Mouse (Mus musculus): ENCODE results near the gene Arl4a.

The Arl4a gene

GRCm38 (mm10) chr12:40037876-40038463 is at the start of gene Arl4a:
Gene Arl4a, minus strand, starts transcription at chr12:40038025.
- DNase-seq: peak; percentile 91

DNA sequence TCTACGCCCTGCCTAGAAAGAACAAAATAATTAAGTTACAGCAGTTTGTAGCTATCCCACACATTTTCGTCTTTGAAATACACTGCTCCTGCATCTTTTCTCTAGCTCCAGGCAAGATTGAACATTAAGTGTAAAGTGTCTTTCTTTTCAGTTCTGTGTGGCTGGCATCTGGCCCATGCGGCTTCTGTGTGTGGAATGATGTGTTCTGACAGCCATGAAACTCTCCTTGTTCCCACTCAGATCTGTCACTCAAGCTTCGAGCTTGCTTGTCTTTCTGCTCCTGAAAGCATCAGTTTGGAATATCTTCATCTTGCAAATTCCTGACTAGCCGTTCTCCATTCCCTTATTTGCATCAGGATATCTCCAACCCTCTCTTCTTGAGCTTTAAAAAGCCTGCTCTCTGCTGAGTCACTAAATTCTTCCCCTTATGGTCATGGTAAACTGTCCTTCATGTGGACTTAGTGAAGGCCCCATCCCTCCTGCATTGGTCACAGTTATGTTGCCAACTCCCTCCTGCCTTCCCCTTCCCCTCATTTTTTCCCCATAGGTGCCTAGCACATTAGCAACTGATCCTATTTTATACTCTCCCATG is 48.0 kb upstream of the Arl4a start:
- DNase-seq: no peak

GRCm38 (mm10) chr12:40082453-40083238 is 44.8 kb upstream of the Arl4a start:
- DNase-seq: no peak

DNA sequence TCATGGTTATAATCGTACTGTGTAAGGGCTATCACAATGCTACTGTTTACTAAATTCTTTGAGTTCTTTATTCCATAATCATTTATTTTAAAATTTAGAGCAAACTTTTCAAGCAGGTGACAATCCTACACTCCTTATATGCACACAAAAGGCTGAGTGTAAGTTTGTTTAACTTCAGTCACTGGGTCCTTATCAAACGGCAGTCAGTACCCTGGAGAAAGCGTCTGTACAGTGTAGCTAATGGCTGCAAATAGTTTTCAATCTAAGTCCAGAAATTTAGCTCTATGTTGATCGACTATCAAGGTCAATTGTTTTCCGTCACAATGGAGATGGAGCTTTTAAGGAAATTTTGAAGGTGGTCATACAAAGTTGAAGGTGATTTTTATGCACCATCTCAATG is 44.2 kb upstream of the Arl4a start:
- DNase-seq: no peak

DNA sequence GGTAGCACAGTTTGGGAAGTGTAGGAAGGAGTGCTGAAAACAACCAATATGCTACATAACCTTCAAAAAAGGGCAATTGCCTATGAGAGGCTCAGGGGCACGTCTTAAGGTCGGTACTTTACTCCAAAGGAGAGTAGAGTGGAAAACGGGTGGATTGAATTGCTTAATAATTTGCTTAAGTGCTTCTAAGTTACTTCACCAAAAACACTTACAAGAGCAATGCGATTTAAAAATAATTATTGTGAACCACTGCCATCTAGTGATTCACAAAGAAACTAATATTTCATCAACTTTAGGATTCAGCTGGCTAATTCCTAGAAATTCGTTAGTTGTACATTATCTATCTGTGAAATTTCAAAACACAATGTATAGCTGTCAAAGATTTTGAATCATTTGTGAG is 35.8 kb upstream of the Arl4a start:
- DNase-seq: no peak

DNA sequence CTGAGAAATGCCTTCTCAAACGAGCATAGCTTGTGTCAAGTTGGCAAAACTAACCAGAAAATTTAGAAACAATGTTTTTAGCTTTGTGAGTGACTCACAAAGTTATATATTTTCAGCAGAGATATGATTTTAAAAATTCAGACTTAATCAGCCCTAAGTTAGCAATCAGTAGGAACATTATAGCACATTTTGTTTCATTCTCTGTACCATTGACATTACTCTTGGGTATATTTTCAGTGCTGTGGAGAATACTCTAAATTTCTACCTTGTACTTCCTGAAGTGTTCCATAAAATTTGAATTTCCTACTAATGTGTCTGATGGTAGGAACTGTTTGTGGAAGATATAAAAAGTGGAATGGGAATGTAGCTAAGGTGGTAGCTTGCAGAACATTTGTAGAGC is 9.2 kb upstream of the Arl4a start:
- no peak for DNase-seq

DNA sequence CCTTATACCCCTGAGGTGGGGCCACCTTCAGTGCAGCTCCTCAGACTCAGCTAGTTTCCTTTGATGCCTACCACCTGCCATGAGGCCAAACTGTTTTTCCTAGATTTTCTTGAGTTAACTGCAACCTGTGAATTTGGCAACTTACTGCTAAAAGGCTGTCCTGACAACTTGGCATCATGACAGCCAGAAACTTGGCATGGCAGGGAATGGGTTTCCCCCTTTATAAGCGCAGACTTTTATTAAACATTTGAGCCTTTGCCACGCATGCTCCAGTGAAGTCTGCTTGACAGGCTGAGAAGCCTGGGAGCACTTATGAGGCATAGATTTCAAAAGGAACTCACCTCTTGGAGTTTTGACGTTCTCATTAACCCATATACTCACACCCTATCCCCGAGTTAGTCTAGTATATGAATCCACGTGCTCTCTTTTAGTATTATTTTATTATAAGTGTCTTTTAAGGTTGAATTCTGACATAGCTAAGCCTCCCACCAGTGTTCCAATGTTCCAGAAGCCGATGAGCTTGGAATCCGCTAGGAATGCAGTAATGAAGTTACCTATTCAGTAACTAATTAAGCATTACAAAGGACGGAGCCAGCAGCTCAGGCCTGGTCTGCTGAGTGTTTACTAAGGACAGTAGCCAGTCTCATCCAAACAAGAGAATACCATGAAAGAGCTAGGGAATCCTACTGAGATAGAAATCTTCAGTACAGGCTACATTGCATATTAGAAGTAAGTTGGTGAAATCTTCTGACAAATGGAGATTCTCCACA is 6.2 kb upstream of the Arl4a start:
- no peak for DNase-seq

DNA sequence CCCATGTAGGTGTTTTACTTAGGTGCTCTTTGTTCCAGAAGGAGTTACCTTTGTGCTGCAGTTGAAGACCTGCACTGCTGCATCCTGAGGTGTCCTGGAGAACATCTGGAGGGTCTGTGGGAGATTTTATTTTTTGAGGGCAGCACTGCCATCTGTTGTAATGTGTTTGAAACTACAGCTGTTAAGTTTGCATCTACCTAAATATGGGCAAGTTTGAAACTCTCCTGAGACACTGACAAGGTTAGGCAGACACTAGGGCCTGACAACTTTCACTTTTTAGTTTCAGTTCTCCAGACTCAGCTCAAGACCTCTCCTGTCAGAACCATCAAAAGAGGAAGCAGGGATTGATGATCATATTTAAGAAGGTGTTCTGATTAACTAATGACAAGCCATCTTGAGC is 2.2 kb upstream of the Arl4a start:
- DNase-seq: peak; percentile 33

DNA sequence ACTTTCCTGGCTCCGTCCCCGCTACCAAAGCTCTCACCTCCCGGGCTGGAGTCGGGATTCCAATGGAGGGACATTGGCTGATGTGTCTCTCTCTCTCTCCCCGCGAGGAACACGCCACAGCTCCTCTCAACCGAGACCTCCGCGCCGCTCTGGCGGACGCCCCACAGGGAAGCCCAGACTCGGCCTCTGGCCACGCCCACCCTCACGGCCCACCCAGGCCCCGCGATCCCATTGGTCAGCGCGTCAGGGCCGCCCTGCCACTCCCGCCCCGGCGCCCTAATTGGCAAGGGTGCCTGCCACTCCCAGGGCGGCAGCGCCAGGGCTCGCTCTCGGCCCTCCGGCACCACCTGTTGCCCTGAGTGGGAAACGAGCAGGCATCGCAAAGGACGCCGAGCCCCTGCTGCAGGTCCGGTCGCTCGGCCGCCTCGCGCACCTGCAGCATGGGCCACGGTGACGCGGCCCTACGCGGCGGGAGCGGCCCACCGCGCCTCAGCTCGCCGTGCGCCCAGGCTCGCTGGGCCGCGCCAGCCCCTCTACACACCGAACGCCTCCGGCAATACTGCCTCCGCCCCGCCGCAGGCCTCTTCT is 505 bp downstream of the Arl4a start:
- DNase-seq: peak; percentile 98

GRCm38 (mm10) chr12:40036666-40037065 is 1.2 kb downstream of the Arl4a start:
- peak; percentile 18 for DNase-seq

DNA sequence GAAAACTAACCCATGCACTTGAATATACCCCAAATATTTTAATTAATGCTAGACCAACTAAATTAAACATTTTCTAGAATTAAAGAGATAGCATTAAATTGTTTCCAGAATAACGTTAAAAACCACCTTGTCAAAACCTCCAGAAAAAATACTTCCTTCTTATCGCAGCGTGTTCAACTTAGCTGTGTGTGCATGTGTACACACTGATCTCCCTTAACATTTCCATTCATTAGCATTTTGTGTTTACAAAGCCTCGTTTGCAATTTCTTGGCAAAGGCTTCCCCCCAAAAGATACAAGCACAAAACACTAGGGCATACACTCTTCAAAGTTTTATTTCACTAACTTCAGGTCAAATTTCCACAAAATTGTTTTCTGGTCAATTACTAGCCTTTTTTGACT is 2.3 kb downstream of the Arl4a start:
- no peak for DNase-seq

GRCm38 (mm10) chr12:40029201-40029600 is 8.6 kb downstream of the Arl4a start:
- no peak for DNase-seq

GRCm38 (mm10) chr12:40027846-40028245 is 10.0 kb downstream of the Arl4a start:
- DNase-seq: no peak

GRCm38 (mm10) chr12:40027444-40027843 is 10.4 kb downstream of the Arl4a start:
- no peak for DNase-seq

DNA sequence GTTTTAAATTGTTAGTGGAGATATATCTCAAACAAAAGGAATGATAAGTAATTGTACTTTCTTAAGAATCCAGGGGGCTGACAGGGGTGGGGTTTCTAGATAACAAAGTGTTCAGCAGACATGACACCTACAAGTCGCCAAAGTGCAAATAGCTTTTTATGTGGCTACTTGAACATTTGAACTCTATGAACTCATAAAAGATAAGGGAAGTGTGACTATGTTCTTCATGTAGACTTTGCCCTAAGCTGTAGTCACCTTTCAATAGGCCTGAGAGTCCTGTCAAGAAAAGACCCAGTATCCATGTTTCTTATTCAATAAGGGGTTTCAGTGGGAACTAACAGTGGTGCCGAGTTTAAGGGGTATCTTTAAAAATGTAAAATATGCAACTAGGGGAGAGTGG is 13.9 kb downstream of the Arl4a start:
- no peak for DNase-seq

GRCm38 (mm10) chr12:40023014-40023642 is 14.7 kb downstream of the Arl4a start:
- DNase-seq: no peak

DNA sequence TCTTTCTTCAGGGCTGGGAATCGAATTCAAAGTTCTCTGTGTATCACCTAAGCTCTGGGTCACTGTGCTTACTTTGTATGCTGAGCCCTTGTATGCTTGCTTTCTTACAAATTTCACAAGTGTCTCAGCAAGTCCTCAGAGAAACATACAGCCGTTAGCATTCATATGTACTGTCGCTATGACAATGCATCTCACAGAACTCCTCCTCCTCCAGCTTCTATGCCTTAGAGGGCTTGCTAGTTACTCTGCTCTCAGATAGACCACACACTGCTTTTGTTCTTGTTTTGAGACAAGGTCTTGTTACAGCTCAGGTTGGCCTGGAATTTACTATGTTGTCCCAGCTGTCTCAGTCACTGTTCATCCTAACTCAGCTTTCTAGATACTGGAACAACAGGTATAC is 15.5 kb downstream of the Arl4a start:
- no peak for DNase-seq

- DNase-seq: no peak
Measured at GRCm38 (mm10) chr12:40017955-40018505, 19.8 kb downstream of the Arl4a start.

- peak; percentile 74 for DNase-seq
Measured at GRCm38 (mm10) chr12:40016648-40017460, 21.0 kb downstream of the Arl4a start.

DNA sequence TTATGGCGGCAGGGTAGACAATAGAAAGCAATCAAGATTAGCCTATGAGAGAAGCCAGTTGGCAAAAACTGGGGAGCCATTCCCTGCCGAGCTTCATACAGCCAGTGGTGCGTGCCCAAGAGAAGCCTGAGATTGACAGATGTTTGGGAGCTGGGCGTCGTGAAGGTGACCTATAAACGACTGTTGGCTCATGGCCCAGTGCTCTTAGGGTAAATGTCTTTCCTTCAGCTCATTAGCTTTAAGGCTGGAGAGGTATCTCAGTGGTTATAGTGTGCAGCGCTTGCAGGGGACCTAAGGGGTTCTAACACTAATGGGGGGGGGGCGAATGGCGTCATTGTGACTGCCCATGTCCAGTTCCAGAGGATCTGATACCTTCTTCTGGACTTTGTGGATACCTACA is 21.8 kb downstream of the Arl4a start:
- DNase-seq: no peak

- DNase-seq: no peak
Measured at GRCm38 (mm10) chr12:40009866-40010265, 28.0 kb downstream of the Arl4a start.
